Mouse (Mus musculus) hindbrain, embryonic 12.5 days (tissue): ENCODE measurements around the gene Slc6a12. TPM values are rescaled to one million over a fixed set of nuclear protein-coding genes. Genes with fewer than 3 reads are reported as not detected.

Source experiments
- ATAC-seq: fragments of 200-750 bp; cut with Nextera tagmentation; 2 replicates; pipeline ENCODE4 v1.8.0; 2017; ENCODE audit warnings: moderate TSS enrichment; ENCODE audit not compliant: low FRiP score
- H3K27ac ChIP-seq: fragments of 300-500 bp; sonication (generic); 2 replicates; pipeline ENCODE4 v1.5.1; 2016; ENCODE audit warnings: mild to moderate bottlenecking
- H3K27me3 ChIP-seq: fragments of 300-500 bp; sonication (generic); 2 replicates; pipeline ENCODE4 v1.6.1; 2016; ENCODE audit warnings: mild to moderate bottlenecking
- H3K36me3 ChIP-seq: fragments of 300-500 bp; sonication (generic); 2 replicates; pipeline ENCODE4 v1.6.1; 2016; ENCODE audit warnings: mild to moderate bottlenecking
- H3K4me1 ChIP-seq: fragments of 300-500 bp; sonication (generic); 2 replicates; pipeline ENCODE4 v1.6.1; 2016
- H3K4me2 ChIP-seq: fragments of 300-500 bp; sonication (generic); replicated peaks from 2 replicates; pipeline ENCODE4 v1.6.1; 2016; ENCODE audit warnings: mild to moderate bottlenecking
- H3K4me3 ChIP-seq: fragments of 300-500 bp; sonication (generic); 2 replicates; pipeline ENCODE4 v1.5.1; 2016; ENCODE audit warnings: mild to moderate bottlenecking
- H3K9ac ChIP-seq: fragments of 300-500 bp; sonication (generic); 2 replicates; pipeline ENCODE4 v1.6.1; 2016; ENCODE audit warnings: mild to moderate bottlenecking, moderate library complexity
- H3K9me3 ChIP-seq: fragments of 300-500 bp; sonication (generic); replicated peaks from 2 replicates; pipeline ENCODE4 v1.6.1; 2016; ENCODE audit warnings: mild to moderate bottlenecking
- WGBS: fragments of 180-500 bp; shearing (Covaris S2); methylation state at CpG from one replicate; pipeline ENCODE4 v1.1.7; 2016; 5-methylcytosine and 5-hydroxymethylcytosine counted together
- polyA plus RNA-seq: library from polyadenylated mRNA; unstranded; fragments of >200 nt; fragmentation: Nextera tagmentation; extraction: Ambion mirVana; gene quantifications from 2 replicates; pipeline ENCODE4 v1.2.1, GENCODE M21; 2016

The Slc6a12 gene
- polyA plus RNA-seq, 1 experiment from 2014 or later, result 0.31 TPM

GRCm38 (mm10) chr6:121326486-121327069 is 16.3 kb upstream of the Slc6a12 start:
- H3K4me1 ChIP-seq, result peaks cover 8% of the 10 kb centered on the region

GRCm38 (mm10) chr6:121328417-121328884 is 14.4 kb upstream of the Slc6a12 start:
- peaks cover 6% of the 10 kb centered on the region; the same call in 1 of the 2 replicates for H3K27me3 ChIP-seq
- no peak overlapping the region for H3K9ac ChIP-seq
- H3K4me3 ChIP-seq, result no peak overlapping the region
- no peaks in the 10 kb centered on the region for H3K9me3 ChIP-seq
- peaks cover 8% of the 10 kb centered on the region for H3K4me1 ChIP-seq
- 54% methylated on average over 9 of the region's 9 CpGs for WGBS
- H3K4me2 ChIP-seq, result no peak overlapping the region
- no peak for ATAC-seq
- no peaks in the 10 kb centered on the region for H3K36me3 ChIP-seq
- H3K27ac ChIP-seq, result no peak overlapping the region

More at GRCm38 (mm10) chr6:121326486-121327069, 16.3 kb upstream of the Slc6a12 start:
- H3K36me3 ChIP-seq, result no peaks in the 10 kb centered on the region
- 51% methylated on average over 10 of the region's 10 CpGs for WGBS
- H3K9me3 ChIP-seq, result no peaks in the 10 kb centered on the region
- ATAC-seq, result no peak
- peaks cover 6% of the 10 kb centered on the region; the same call in 1 of the 2 replicates for H3K27me3 ChIP-seq
- no peak overlapping the region for H3K4me2 ChIP-seq
- H3K27ac ChIP-seq, result no peak overlapping the region
- no peak overlapping the region for H3K4me3 ChIP-seq
- H3K9ac ChIP-seq, result no peak overlapping the region

- peaks cover 6% of the 10 kb centered on the region; the same call in 1 of the 2 replicates for H3K27me3 ChIP-seq
- 8% methylated on average over 10 of the region's 10 CpGs for WGBS
- peak; percentile 43; the same call in 1 of the 2 replicates for ATAC-seq
- no peaks in the 10 kb centered on the region for H3K9me3 ChIP-seq
- H3K9ac ChIP-seq, result no peak overlapping the region
- H3K36me3 ChIP-seq, result no peaks in the 10 kb centered on the region
- no peak overlapping the region for H3K27ac ChIP-seq
- peaks cover 8% of the 10 kb centered on the region for H3K4me1 ChIP-seq
- no peak overlapping the region for H3K4me2 ChIP-seq
- no peak overlapping the region for H3K4me3 ChIP-seq
Observed at GRCm38 (mm10) chr6:121329848-121330508, 12.9 kb upstream of the Slc6a12 start.

- H3K9me3 ChIP-seq, result no peaks in the 10 kb centered on the region
- H3K4me1 ChIP-seq, result no peaks in the 10 kb centered on the region
- no peak overlapping the region for H3K4me3 ChIP-seq
- ATAC-seq, result no peak
- H3K9ac ChIP-seq, result no peak overlapping the region
- H3K27ac ChIP-seq, result no peak overlapping the region
- 86% methylated on average over 9 of the region's 9 CpGs for WGBS
- H3K4me2 ChIP-seq, result no peak overlapping the region
- peaks cover 6% of the 10 kb centered on the region; the same call in 1 of the 2 replicates for H3K27me3 ChIP-seq
- H3K36me3 ChIP-seq, result no peaks in the 10 kb centered on the region
Observed at GRCm38 (mm10) chr6:121335841-121336240, 7.0 kb upstream of the Slc6a12 start.

- no peaks in the 10 kb centered on the region for H3K9me3 ChIP-seq
- H3K9ac ChIP-seq, result no peak overlapping the region
- WGBS, result 69% methylated on average over 8 of the region's 8 CpGs
Observed at GRCm38 (mm10) chr6:121336558-121336957, 6.3 kb upstream of the Slc6a12 start.

GRCm38 (mm10) chr6:121337229-121337628 is 5.6 kb upstream of the Slc6a12 start:
- H3K4me2 ChIP-seq, result no peak overlapping the region
- H3K27me3 ChIP-seq, result peaks cover 6% of the 10 kb centered on the region; the same call in 1 of the 2 replicates
- H3K9me3 ChIP-seq, result no peaks in the 10 kb centered on the region
- no peaks in the 10 kb centered on the region for H3K4me1 ChIP-seq
- H3K27ac ChIP-seq, result no peak overlapping the region
- H3K4me3 ChIP-seq, result no peak overlapping the region
- no peak for ATAC-seq
- no peaks in the 10 kb centered on the region for H3K36me3 ChIP-seq
- WGBS, result 91% methylated on average over 9 of the region's 9 CpGs
- H3K9ac ChIP-seq, result no peak overlapping the region

More at GRCm38 (mm10) chr6:121336558-121336957, 6.3 kb upstream of the Slc6a12 start:
- no peaks in the 10 kb centered on the region for H3K36me3 ChIP-seq
- H3K4me1 ChIP-seq, result no peaks in the 10 kb centered on the region
- no peak overlapping the region for H3K4me3 ChIP-seq
- no peak for ATAC-seq
- no peak overlapping the region for H3K27ac ChIP-seq
- no peak overlapping the region for H3K4me2 ChIP-seq
- peaks cover 4% of the 10 kb centered on the region; the same call in 1 of the 2 replicates for H3K27me3 ChIP-seq

- 32% methylated on average over 3 of the region's 3 CpGs for WGBS
- no peak overlapping the region for H3K4me3 ChIP-seq
- peaks cover 2% of the 10 kb centered on the region for H3K4me1 ChIP-seq
- peaks cover 9% of the 10 kb centered on the region for H3K27me3 ChIP-seq
- H3K9me3 ChIP-seq, result no peaks in the 10 kb centered on the region
- H3K4me2 ChIP-seq, result no peak overlapping the region
- H3K27ac ChIP-seq, result no peak overlapping the region
- H3K36me3 ChIP-seq, result no peaks in the 10 kb centered on the region
- ATAC-seq, result peak; percentile 83
- H3K9ac ChIP-seq, result no peak overlapping the region
Observed at GRCm38 (mm10) chr6:121337770-121338518, 4.9 kb upstream of the Slc6a12 start.

- Histone ChIP-seq H3K4me1 (peaks cover 6% of the 10 kb centered on the region), H3K36me3 (no peaks in the 10 kb centered on the region), H3K9ac (no peak overlapping the region), H3K4me2 (no peak overlapping the region), H3K27ac (no peak overlapping the region), H3K4me3 (no peak overlapping the region), H3K27me3 (peaks cover 9% of the 10 kb centered on the region), H3K9me3 (no peaks in the 10 kb centered on the region)
- 52% methylated on average over 4 of the region's 4 CpGs for WGBS
- no peak for ATAC-seq
Observed at GRCm38 (mm10) chr6:121338519-121338896, 4.4 kb upstream of the Slc6a12 start.

- Histone ChIP-seq H3K27me3 (peaks cover 9% of the 10 kb centered on the region), H3K27ac (no peak overlapping the region), H3K4me3 (no peak overlapping the region), H3K9ac (no peak overlapping the region), H3K4me1 (peaks cover 9% of the 10 kb centered on the region), H3K36me3 (no peaks in the 10 kb centered on the region), H3K9me3 (no peaks in the 10 kb centered on the region), H3K4me2 (no peak overlapping the region)
- ATAC-seq, result no peak
- 83% methylated on average over 6 of the region's 6 CpGs for WGBS
Observed at GRCm38 (mm10) chr6:121341650-121342049, 1.2 kb upstream of the Slc6a12 start.

GRCm38 (mm10) chr6:121343771-121344123 is 871 bp downstream of the Slc6a12 start:
- no peaks in the 10 kb centered on the region for H3K36me3 ChIP-seq
- H3K4me3 ChIP-seq, result no peak overlapping the region
- 0 out of 2 replicates have a peak, but pooled peaks have one; percentile 30 for ATAC-seq
- H3K4me2 ChIP-seq, result no peak overlapping the region
- WGBS, result 72% methylated on average over 6 of the region's 6 CpGs
- H3K9ac ChIP-seq, result no peak overlapping the region
- H3K9me3 ChIP-seq, result no peaks in the 10 kb centered on the region
- peaks cover 9% of the 10 kb centered on the region for H3K27me3 ChIP-seq
- H3K4me1 ChIP-seq, result peaks cover 9% of the 10 kb centered on the region
- H3K27ac ChIP-seq, result no peak overlapping the region

- H3K9me3 ChIP-seq, result no peaks in the 10 kb centered on the region
- WGBS, result 70% methylated on average over 5 of the region's 5 CpGs
- H3K9ac ChIP-seq, result no peak overlapping the region
- H3K4me1 ChIP-seq, result peaks cover 9% of the 10 kb centered on the region
- H3K36me3 ChIP-seq, result no peaks in the 10 kb centered on the region
- no peak overlapping the region for H3K4me3 ChIP-seq
- H3K27me3 ChIP-seq, result peaks cover 9% of the 10 kb centered on the region
- H3K4me2 ChIP-seq, result no peak overlapping the region
- no peak for ATAC-seq
- no peak overlapping the region for H3K27ac ChIP-seq
Observed at GRCm38 (mm10) chr6:121344329-121344728, 1.5 kb downstream of the Slc6a12 start.

GRCm38 (mm10) chr6:121346428-121346827 is 3.6 kb downstream of the Slc6a12 start:
- 49% methylated on average over 8 of the region's 8 CpGs for WGBS
- Histone ChIP-seq H3K4me2 (no peak overlapping the region), H3K4me1 (peaks cover 9% of the 10 kb centered on the region), H3K9ac (no peak overlapping the region), H3K36me3 (no peaks in the 10 kb centered on the region), H3K27me3 (peaks cover 5% of the 10 kb centered on the region), H3K27ac (no peak overlapping the region), H3K4me3 (no peak overlapping the region), H3K9me3 (no peaks in the 10 kb centered on the region)
- no peak for ATAC-seq
